17 mouse cellular contexts compared by ENCODE assay signal in genomic region chr19:5062041-5062440, GRCm38 (mm10). TPM values are rescaled to one million over a fixed set of nuclear protein-coding genes. Genes with fewer than 3 reads are reported as not detected.
"Had no signal": no experiment of that assay in that cellular context is flagged by ENCODE, and none has a peak within 500 bp of the region (broad histone marks: within the 10 kb centered on the region; RNA-seq: fewer than 3 reads in every experiment).

No protein-coding gene starts in this region.

- H3K27ac ChIP-seq: layer of hippocampus, adult 2 months; liver, embryonic 12.5 days; liver, embryonic 15.5 days; midbrain, embryonic 10.5 days; midbrain, embryonic 13.5 days had no signal

- H3K9me3 ChIP-seq: kidney, embryonic 15.5 days; limb, embryonic 13.5 days; liver, embryonic 12.5 days; liver, embryonic 15.5 days; lung, embryonic 15.5 days; megakaryocyte, embryonic 14.5 days; midbrain, embryonic 10.5 days; midbrain, embryonic 13.5 days had no signal

- H3K36me3 ChIP-seq: kidney, embryonic 15.5 days; limb, embryonic 13.5 days; liver, embryonic 12.5 days; liver, embryonic 15.5 days; lung, embryonic 15.5 days; midbrain, embryonic 10.5 days; midbrain, embryonic 13.5 days had no signal

- H3K27me3 ChIP-seq: limb, embryonic 13.5 days had no signal

- DNase-seq: kidney, adult 8-10 months; kidney, postnatal 10 days; kidney, postnatal 4 days; left cerebral cortex, postnatal 4 days; liver; thymus, adult 18-20 months; thymus, postnatal 36 days had no signal

- H3K4me3 ChIP-seq: kidney, embryonic 15.5 days; layer of hippocampus, adult 2 months; limb, embryonic 13.5 days; liver, embryonic 12.5 days; liver, embryonic 15.5 days; lung, embryonic 15.5 days; megakaryocyte, embryonic 14.5 days; midbrain, embryonic 10.5 days; midbrain, embryonic 13.5 days had no signal

RNA-seq across cellular contexts. Expression of gene Cd248, which starts 5.8 kb away (rescaled TPM):
- total RNA-seq: monocyte, adult 5-6 weeks had no signal

RNA-seq across cellular contexts. Expression of gene AC124502.3, which starts 23.4 kb away (rescaled TPM):
- total RNA-seq: monocyte, adult 5-6 weeks had no signal
